Mouse (Mus musculus): ENCODE measurements around the gene Fndc7. TPM values are rescaled to one million over a fixed set of nuclear protein-coding genes. Genes with fewer than 3 reads are reported as not detected.

Gene Fndc7
- polyA plus RNA-seq, 1 experiment from 2014 or later, result 0.34 TPM

- Histone ChIP-seq H3K4me1 (peaks cover 20% of the 10 kb centered on the region), H3K4me3 (peak within 1 kb of the TSS; percentile 84), H3K9me3 (no peaks in the 10 kb centered on the region), H3K27me3 (replicated peaks; ENCODE audit: low read depth, poor library complexity, severe bottlenecking) (no peaks in the 10 kb centered on the region), H3K36me3 (replicated peaks) (peaks cover 19% of the 10 kb centered on the region), H3K27ac (replicated peaks) (peak within 1 kb of the TSS; percentile 97)
- peak; percentile 98 for DNase-seq (ENCODE audit: low spot score)
- WGBS, result 2% methylated on average over 53 of the region's 53 CpGs
Measured at GRCm38 (mm10) chr3:108911548-108912413, 22.0 kb upstream of the Fndc7 start, which contains the start of gene Prpf38b. Prpf38b (minus strand) TSS chr3:108911727.

GRCm38 (mm10) chr3:108911081-108911547, 21.3 kb upstream of the Fndc7 start:
- H3K9me3 ChIP-seq, result no peaks in the 10 kb centered on the region
- H3K27ac ChIP-seq (replicated peaks), result peak overlapping the region; percentile 97
- DNase-seq (ENCODE audit: low spot score), result no peak
- H3K27me3 ChIP-seq (replicated peaks; ENCODE audit: low read depth, poor library complexity, severe bottlenecking), result no peaks in the 10 kb centered on the region
- H3K4me3 ChIP-seq, result peak overlapping the region; percentile 84
- WGBS, result under 1% methylated on average over 44 of the region's 44 CpGs
- H3K36me3 ChIP-seq (replicated peaks), result peaks cover 26% of the 10 kb centered on the region
- H3K4me1 ChIP-seq, result peaks cover 16% of the 10 kb centered on the region

GRCm38 (mm10) chr3:108910303-108911080, 20.7 kb upstream of the Fndc7 start:
- under 1% methylated on average over 32 of the region's 32 CpGs for WGBS
- Histone ChIP-seq H3K4me3 (peak overlapping the region; percentile 84), H3K27ac (replicated peaks) (peak overlapping the region; percentile 97), H3K4me1 (peaks cover 16% of the 10 kb centered on the region), H3K9me3 (no peaks in the 10 kb centered on the region), H3K36me3 (replicated peaks) (peaks cover 32% of the 10 kb centered on the region), H3K27me3 (replicated peaks; ENCODE audit: low read depth, poor library complexity, severe bottlenecking) (no peaks in the 10 kb centered on the region)
- peak; percentile 32 for DNase-seq (ENCODE audit: low spot score)

GRCm38 (mm10) chr3:108902934-108903333, 13.1 kb upstream of the Fndc7 start:
- Histone ChIP-seq H3K36me3 (replicated peaks) (peaks cover 87% of the 10 kb centered on the region), H3K27ac (replicated peaks) (no peak overlapping the region), H3K9me3 (peaks cover 6% of the 10 kb centered on the region; the same call in 1 of the 2 replicates), H3K4me1 (no peaks in the 10 kb centered on the region), H3K27me3 (replicated peaks; ENCODE audit: low read depth, poor library complexity, severe bottlenecking) (no peaks in the 10 kb centered on the region), H3K4me3 (no peak overlapping the region)
- DNase-seq (ENCODE audit: low spot score), result no peak
- WGBS, result 94% methylated on average over 6 of the region's 6 CpGs

GRCm38 (mm10) chr3:108902038-108902437, 12.2 kb upstream of the Fndc7 start:
- no peak overlapping the region for H3K27ac ChIP-seq (replicated peaks)
- H3K27me3 ChIP-seq (replicated peaks; ENCODE audit: low read depth, poor library complexity, severe bottlenecking), result no peaks in the 10 kb centered on the region
- H3K36me3 ChIP-seq (replicated peaks), result peaks cover 78% of the 10 kb centered on the region
- peaks cover 6% of the 10 kb centered on the region; the same call in 1 of the 2 replicates for H3K9me3 ChIP-seq
- 65% methylated on average over 2 of the region's 2 CpGs for WGBS
- H3K4me3 ChIP-seq, result no peak overlapping the region
- no peaks in the 10 kb centered on the region for H3K4me1 ChIP-seq
- DNase-seq (ENCODE audit: low spot score), result no peak

DNA sequence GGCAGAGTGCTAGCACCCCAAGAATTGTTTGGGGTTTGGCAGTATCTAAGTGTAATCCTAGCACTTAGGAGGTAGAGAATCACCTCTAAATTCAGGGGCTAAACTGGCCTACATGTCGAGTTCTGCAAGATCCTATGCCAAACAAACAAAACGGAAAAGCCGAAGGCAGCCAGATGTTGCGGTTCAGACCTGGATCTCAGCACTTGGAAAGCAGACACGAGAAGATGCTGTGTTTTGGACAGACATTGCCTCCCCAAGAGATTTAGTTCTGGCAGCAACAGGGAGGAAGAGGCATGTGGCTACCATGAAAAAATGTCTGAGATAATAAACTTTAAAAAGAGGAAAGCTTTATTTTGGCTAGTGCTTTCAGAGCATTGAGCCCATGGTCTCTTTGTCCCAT, 10.9 kb upstream of the Fndc7 start:
- WGBS, result 79% methylated on average over 5 of the region's 5 CpGs
- Histone ChIP-seq H3K9me3 (peaks cover 6% of the 10 kb centered on the region; the same call in 1 of the 2 replicates), H3K27me3 (replicated peaks; ENCODE audit: low read depth, poor library complexity, severe bottlenecking) (no peaks in the 10 kb centered on the region), H3K27ac (replicated peaks) (no peak overlapping the region), H3K4me1 (no peaks in the 10 kb centered on the region), H3K36me3 (replicated peaks) (peaks cover 64% of the 10 kb centered on the region), H3K4me3 (no peak overlapping the region)
- no peak for DNase-seq (ENCODE audit: low spot score)

DNA sequence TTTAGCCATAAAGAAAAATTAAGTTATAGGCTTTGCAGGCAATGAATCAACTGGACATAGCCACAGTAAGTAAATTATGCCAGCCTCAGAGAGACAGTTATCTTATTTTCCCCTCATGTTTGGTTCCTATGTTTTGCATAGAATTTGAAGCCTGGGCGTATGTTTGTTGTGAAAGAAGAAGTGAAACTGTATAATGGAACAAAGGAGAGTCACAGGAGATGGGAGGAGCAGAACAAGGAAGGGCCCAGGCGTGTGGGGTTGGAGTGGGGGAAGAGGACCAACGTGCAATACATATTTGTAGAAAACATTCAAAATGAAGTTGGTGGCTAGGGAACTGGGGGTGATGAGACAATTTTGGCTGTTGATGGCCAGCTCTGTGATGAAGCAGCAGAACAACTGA, 10.3 kb upstream of the Fndc7 start:
- no peak for DNase-seq (ENCODE audit: low spot score)
- H3K27me3 ChIP-seq (replicated peaks; ENCODE audit: low read depth, poor library complexity, severe bottlenecking), result no peaks in the 10 kb centered on the region
- no peak overlapping the region for H3K27ac ChIP-seq (replicated peaks)
- H3K4me3 ChIP-seq, result no peak overlapping the region
- no peaks in the 10 kb centered on the region for H3K4me1 ChIP-seq
- H3K9me3 ChIP-seq, result peaks cover 6% of the 10 kb centered on the region; the same call in 1 of the 2 replicates
- peaks cover 59% of the 10 kb centered on the region for H3K36me3 ChIP-seq (replicated peaks)
- WGBS, result 87% methylated on average over 3 of the region's 3 CpGs

DNA sequence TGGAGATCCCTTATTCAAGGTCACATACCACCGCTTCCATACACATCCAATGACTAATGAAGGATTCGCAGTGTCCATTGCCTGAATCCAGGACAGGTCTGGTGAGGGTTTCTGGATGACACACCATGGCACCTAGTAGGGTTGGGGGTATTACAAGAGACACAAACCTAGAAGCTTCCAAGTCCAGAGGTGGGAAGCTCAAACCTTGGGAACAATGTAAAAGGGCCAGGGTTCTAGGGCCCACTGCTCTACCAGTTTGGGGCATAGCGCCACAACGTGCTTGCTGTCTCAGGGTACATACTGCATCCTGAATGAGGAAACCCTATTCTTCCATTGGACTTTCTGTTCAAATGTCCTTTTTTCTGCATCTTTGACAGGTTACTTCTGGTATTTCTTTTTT, 8.8 kb upstream of the Fndc7 start:
- DNase-seq (ENCODE audit: low spot score), result no peak
- H3K4me1 ChIP-seq, result no peaks in the 10 kb centered on the region
- peaks cover 6% of the 10 kb centered on the region; the same call in 1 of the 2 replicates for H3K9me3 ChIP-seq
- no peaks in the 10 kb centered on the region for H3K27me3 ChIP-seq (replicated peaks; ENCODE audit: low read depth, poor library complexity, severe bottlenecking)
- H3K4me3 ChIP-seq, result no peak overlapping the region
- H3K36me3 ChIP-seq (replicated peaks), result peaks cover 44% of the 10 kb centered on the region
- H3K27ac ChIP-seq (replicated peaks), result no peak overlapping the region
- 93% methylated on average over 4 of the region's 4 CpGs for WGBS

DNA sequence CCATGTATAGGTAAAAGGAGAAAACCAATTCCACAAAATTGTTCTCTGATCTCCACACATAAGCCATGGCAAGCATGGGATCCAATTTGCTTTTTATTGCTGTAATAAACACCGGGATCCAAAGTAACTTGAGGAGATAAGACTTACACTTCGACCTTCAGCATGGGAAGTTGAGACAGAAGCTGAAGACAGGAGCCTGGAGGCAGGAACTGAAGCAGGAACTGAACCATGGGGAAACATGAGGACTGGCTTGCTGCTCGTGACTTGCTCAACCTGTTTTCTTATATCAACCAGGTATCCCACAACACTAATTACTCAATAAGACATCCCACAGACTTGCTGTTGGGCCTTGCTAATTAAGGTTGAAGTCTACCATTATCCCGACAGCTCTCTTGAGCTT, 3.1 kb upstream of the Fndc7 start:
- no peak for DNase-seq (ENCODE audit: low spot score)
- Histone ChIP-seq H3K4me1 (no peaks in the 10 kb centered on the region), H3K27ac (replicated peaks) (no peak overlapping the region), H3K9me3 (no peaks in the 10 kb centered on the region), H3K27me3 (replicated peaks; ENCODE audit: low read depth, poor library complexity, severe bottlenecking) (no peaks in the 10 kb centered on the region), H3K36me3 (replicated peaks) (no peaks in the 10 kb centered on the region), H3K4me3 (no peak overlapping the region)
- WGBS, result 69% methylated on average over 4 of the region's 4 CpGs

GRCm38 (mm10) chr3:108892080-108892479, 2.3 kb upstream of the Fndc7 start:
- Histone ChIP-seq H3K4me3 (no peak overlapping the region), H3K9me3 (no peaks in the 10 kb centered on the region), H3K4me1 (no peaks in the 10 kb centered on the region), H3K36me3 (replicated peaks) (no peaks in the 10 kb centered on the region), H3K27ac (replicated peaks) (no peak overlapping the region), H3K27me3 (replicated peaks; ENCODE audit: low read depth, poor library complexity, severe bottlenecking) (no peaks in the 10 kb centered on the region)
- WGBS, result 93% methylated on average over 1 of the region's 1 CpGs
- DNase-seq (ENCODE audit: low spot score), result no peak

DNA sequence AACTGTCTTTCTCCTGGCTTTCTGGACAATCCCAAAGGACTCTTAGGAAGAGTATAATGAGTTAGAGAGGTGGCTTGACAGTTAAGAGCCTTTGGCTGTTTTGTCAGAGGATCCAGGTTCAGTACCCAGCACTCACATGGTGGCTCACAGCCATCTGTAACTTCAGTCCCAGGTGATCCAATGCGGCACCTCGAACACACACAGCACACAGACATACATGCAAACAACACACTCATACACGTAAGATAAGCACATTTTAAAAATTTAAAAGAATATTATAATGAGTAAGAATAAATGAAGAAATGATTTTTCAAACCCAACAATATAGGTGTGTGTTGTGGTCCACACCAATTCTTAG, 2.2 kb downstream of the Fndc7 start:
- Histone ChIP-seq H3K4me3 (no peak overlapping the region), H3K9me3 (no peaks in the 10 kb centered on the region), H3K36me3 (replicated peaks) (no peaks in the 10 kb centered on the region), H3K27ac (replicated peaks) (no peak overlapping the region), H3K27me3 (replicated peaks; ENCODE audit: low read depth, poor library complexity, severe bottlenecking) (no peaks in the 10 kb centered on the region), H3K4me1 (peaks cover 9% of the 10 kb centered on the region)
- 94% methylated on average over 3 of the region's 3 CpGs for WGBS
- DNase-seq (ENCODE audit: low spot score), result no peak

GRCm38 (mm10) chr3:108886934-108887617, 2.7 kb downstream of the Fndc7 start:
- no peak for DNase-seq (ENCODE audit: low spot score)
- Histone ChIP-seq H3K4me1 (peaks cover 9% of the 10 kb centered on the region), H3K4me3 (no peak overlapping the region), H3K27me3 (replicated peaks; ENCODE audit: low read depth, poor library complexity, severe bottlenecking) (no peaks in the 10 kb centered on the region), H3K36me3 (replicated peaks) (no peaks in the 10 kb centered on the region), H3K27ac (replicated peaks) (no peak overlapping the region), H3K9me3 (no peaks in the 10 kb centered on the region)
- 69% methylated on average over 12 of the region's 12 CpGs for WGBS

All from embryonic facial prominence, embryonic 10.5 days (tissue).